Mouse (Mus musculus) MEL (cell line): Measurements from ENCODE around the gene Nkap.
"Not testable (repeated sequence)": the region's sequence is repeated elsewhere in the genome, so short reads cannot be mapped to it uniquely, and the experiment has no call there.

Experiments used
- BHLHE40 ChIP-seq: IDR thresholded peaks from 2 replicates; pipeline ENCODE4 v1.6.1; 2012; ENCODE audit warnings: low read depth, mild to moderate bottlenecking, inconsistent platforms, low read length, improper control_type of control experiment, borderline replicate concordance
- CTCF ChIP-seq, 3 experiments: IDR thresholded peaks in 2 of 3; conservative IDR thresholded peaks in 1 of 3; 2 replicates each; pipeline ENCODE4 v1.5.1; 2011 to 2012; ENCODE audit warnings: low read length in 3 of 3, low read depth in 2 of 3, mild to moderate bottlenecking in 2 of 3, improper control_type of control experiment in 1 of 3, inconsistent platforms in 1 of 3, mixed read lengths in 1 of 3, moderate library complexity in 1 of 3; ENCODE audit not compliant: control insufficient read depth in 1 of 3, insufficient read depth in 1 of 3, poor library complexity in 1 of 3, severe bottlenecking in 1 of 3
- ELF1 ChIP-seq: IDR thresholded peaks from 2 replicates; pipeline ENCODE4 v1.6.1; 2014; ENCODE audit warnings: low read depth, mild to moderate bottlenecking, inconsistent platforms, low read length, improper control_type of control experiment, moderate library complexity
- EP300 ChIP-seq, 2 experiments: IDR thresholded peaks; 2 replicates each; pipeline ENCODE4 v1.6.1; 2011; ENCODE audit warnings: improper control_type of control experiment in 2 of 2, low read length in 2 of 2, low read depth in 1 of 2, mild to moderate bottlenecking in 1 of 2
- GABPA ChIP-seq: IDR thresholded peaks from 2 replicates; pipeline ENCODE4 v1.6.1; 2012; ENCODE audit warnings: low read depth, mild to moderate bottlenecking, inconsistent platforms, low read length, improper control_type of control experiment, moderate library complexity
- GATA1 ChIP-seq: IDR thresholded peaks from 2 replicates; pipeline ENCODE4 v1.6.1; 2011; ENCODE audit warnings: low read depth, low read length, improper control_type of control experiment
- MAX ChIP-seq: IDR thresholded peaks from 2 replicates; pipeline ENCODE4 v1.6.1; 2011; ENCODE audit warnings: low read length, improper control_type of control experiment
- MEF2A ChIP-seq: IDR thresholded peaks from 2 replicates; pipeline ENCODE4 v1.6.1; 2014; ENCODE audit warnings: low read depth, mild to moderate bottlenecking, inconsistent platforms, low read length, improper control_type of control experiment; ENCODE audit not compliant: poor library complexity, insufficient replicate concordance, severe bottlenecking; ENCODE audit errors: extremely low read depth
- MXI1 ChIP-seq: IDR thresholded peaks from 2 replicates; pipeline ENCODE4 v1.6.1; 2011; ENCODE audit warnings: mild to moderate bottlenecking, low read depth, low read length, improper control_type of control experiment
- POLR2A ChIP-seq, 2 experiments: IDR thresholded peaks; 2 replicates each; pipeline ENCODE4 v1.6.1; 2011 to 2012; ENCODE audit warnings: low read length in 2 of 2, mild to moderate bottlenecking in 2 of 2, control low read depth in 1 of 2, improper control_type of control experiment in 1 of 2, low read depth in 1 of 2, moderate library complexity in 1 of 2; ENCODE audit not compliant: control insufficient read depth in 1 of 2, insufficient read depth in 1 of 2, poor library complexity in 1 of 2
- POLR2AphosphoS2 ChIP-seq: IDR thresholded peaks from 2 replicates; pipeline ENCODE4 v1.6.1; 2011; ENCODE audit warnings: low read length, improper control_type of control experiment
- RAD21 ChIP-seq: IDR thresholded peaks from 2 replicates; pipeline ENCODE4 v1.6.1; 2011; ENCODE audit warnings: mild to moderate bottlenecking, low read depth, low read length, improper control_type of control experiment
- RCOR1 ChIP-seq: IDR thresholded peaks from 2 replicates; pipeline ENCODE4 v1.6.1; 2012; ENCODE audit warnings: low read depth, mild to moderate bottlenecking, inconsistent platforms, low read length, improper control_type of control experiment
- TAL1 ChIP-seq: IDR thresholded peaks from 2 replicates; pipeline ENCODE4 v1.6.1; 2012; ENCODE audit warnings: mild to moderate bottlenecking, inconsistent platforms, low read length, moderate library complexity, mixed read lengths

- TF ChIP-seq POLR2A (IDR thresholded peaks at IDR 0.05; ENCODE audit: control insufficient read depth in 1 of 2, insufficient read depth in 1 of 2, low read depth in 1 of 2, low read length in 2 of 2, poor library complexity in 1 of 2); MXI1; ELF1; MAX; CTCF (IDR thresholded peaks at IDR 0.05 in 2 of 3, conservative IDR thresholded peaks at IDR 0.05 in 1 of 3; ENCODE audit: control insufficient read depth in 1 of 3, insufficient read depth in 1 of 3, low read depth in 2 of 3, low read length in 3 of 3, poor library complexity in 1 of 3, severe bottlenecking in 1 of 3); MEF2A; BHLHE40; RAD21; TAL1; RCOR1; GABPA; POLR2AphosphoS2; EP300 (IDR thresholded peaks at IDR 0.05; ENCODE audit: low read depth in 1 of 2, low read length in 2 of 2); GATA1: not testable (repeated sequence)
Observed at GRCm38 (mm10) chrX:37184401-37184800, 57.8 kb downstream of the Nkap start.
